Mouse (Mus musculus): ENCODE results near the gene Arnt2. TPM values are rescaled to one million over a fixed set of nuclear protein-coding genes. Genes with fewer than 3 reads are reported as not detected.

Arnt2 gene
- total and polyA plus RNA-seq, 3 experiments: 0.03 to 0.27 (median 0.17) TPM

- H3K9me3 ChIP-seq (replicated peaks; ENCODE audit: low read length): no peaks in the 10 kb centered on the region
- dilution Hi-C loops (cut with MboI; ENCODE audit: extremely low pct_ligation_motif_present, extremely low pct_unique_long_range_greater_than_20kb, low sequenced_read_pairs): no loop called here
- no peak overlapping the region for H3K4me3 ChIP-seq (replicated peaks in 1 of 3; ENCODE audit: low read depth in 2 of 3, low read length in 2 of 3, poor library complexity in 1 of 3)
- H3K36me3 ChIP-seq (replicated peaks in 1 of 2; ENCODE audit: control insufficient read depth in 1 of 2, insufficient read depth in 1 of 2, low read length in 1 of 2): no peaks in the 10 kb centered on the region
- no peak for TF ChIP-seq ZC3H11A (IDR thresholded peaks at IDR 0.05; ENCODE audit: low read depth, low read length)
- TF ChIP-seq CHD1 (IDR thresholded peaks at IDR 0.05; ENCODE audit: low read depth, low read length): no peak
- TF ChIP-seq RAD21 (IDR thresholded peaks at IDR 0.05; ENCODE audit: low read depth, low read length): no peak
- no peak for TF ChIP-seq KAT2A (IDR thresholded peaks at IDR 0.05; ENCODE audit: insufficient replicate concordance, low read length)
- no peak for TF ChIP-seq HCFC1 (IDR thresholded peaks at IDR 0.05; ENCODE audit: low read depth, low read length)
- no peak for TF ChIP-seq MAX (IDR thresholded peaks at IDR 0.05; ENCODE audit: low read length)
- TF ChIP-seq ELF1 (IDR thresholded peaks at IDR 0.05; ENCODE audit: low read depth, low read length): no peak
- no peak for TF ChIP-seq GABPA (IDR thresholded peaks at IDR 0.05; ENCODE audit: insufficient replicate concordance, low read depth, low read length)
- no peak for TF ChIP-seq EP300 (IDR thresholded peaks at IDR 0.05; ENCODE audit: low read length)
- TF ChIP-seq MEF2A (IDR thresholded peaks at IDR 0.05; ENCODE audit: borderline replicate concordance, low read depth, low read length): no peak
- no peak for TF ChIP-seq RCOR1 (conservative IDR thresholded peaks at IDR 0.05; ENCODE audit: low read depth, low read length)
- TF ChIP-seq ETS1 (conservative IDR thresholded peaks at IDR 0.05; ENCODE audit: low read depth, low read length): no peak
- no peak for TF ChIP-seq NRF1 (IDR thresholded peaks at IDR 0.05; ENCODE audit: low read depth, low read length)
- no peak overlapping the region for H3K27ac ChIP-seq (ENCODE audit: insufficient read depth, low read depth)
- H3K9ac ChIP-seq (ENCODE audit: insufficient read depth, low read depth): no peak overlapping the region
- DNase-seq (ENCODE audit: extremely low read depth): no peak
- H3K4me2 ChIP-seq (ENCODE audit: insufficient read depth, low read depth, poor library complexity, severe bottlenecking): no peak overlapping the region
- peaks cover 30 to 37% of the 10 kb centered on the region in 2 experiments for H3K4me1 ChIP-seq (ENCODE audit: control insufficient read depth in 1 of 2, insufficient read depth in 2 of 2)
- no peaks in the 10 kb centered on the region for H3K27me3 ChIP-seq (replicated peaks)
- H3K79me2 ChIP-seq (replicated peaks; ENCODE audit: control insufficient read depth, extremely low read depth, insufficient read depth, poor library complexity, severe bottlenecking): no peaks in the 10 kb centered on the region
- in situ Hi-C loops (cut with MboI; ENCODE audit: low pct_ligation_motif_present, low pct_unique_long_range_greater_than_20kb, low sequenced_read_pairs): no loop called here
Measured at GRCm38 (mm10) chr7:84249381-84249780, 160.6 kb downstream of the Arnt2 start.

DNA sequence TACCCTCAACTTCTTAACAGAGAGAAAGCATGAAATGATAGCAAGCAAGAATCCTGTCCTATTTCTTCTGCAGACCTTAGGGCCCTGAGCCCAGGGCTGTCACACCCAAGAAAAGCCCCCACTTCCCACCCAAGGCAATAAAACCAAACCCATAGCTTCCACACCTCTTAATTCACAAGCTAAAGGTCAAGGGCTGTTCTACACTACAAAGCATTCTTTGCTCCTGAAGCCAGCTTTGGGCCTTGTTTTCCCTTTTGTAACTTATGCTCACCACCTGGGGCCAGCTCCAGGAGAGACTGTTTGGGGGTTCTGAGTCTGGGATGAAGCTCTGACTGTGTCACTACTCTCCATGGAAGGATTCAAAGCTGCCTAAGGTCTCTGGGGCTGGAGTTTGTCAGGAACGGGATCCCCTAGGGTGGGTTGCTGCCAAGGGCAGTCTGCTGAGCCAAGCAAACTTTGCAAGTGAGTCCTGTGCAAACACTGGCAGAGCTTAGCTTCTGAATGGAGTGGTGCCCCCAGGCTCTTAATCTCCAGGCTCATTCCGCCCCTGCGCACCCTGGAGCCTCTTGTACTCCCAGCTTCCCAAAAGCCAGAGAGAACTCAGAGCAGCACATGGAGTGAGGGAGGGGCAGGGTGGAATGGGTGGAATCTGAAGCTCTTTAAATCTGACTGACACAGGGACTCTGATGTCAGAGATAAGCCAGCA is 161.9 kb downstream of the Arnt2 start:
- Histone ChIP-seq H3K4me3 (replicated peaks in 1 of 3; ENCODE audit: low read depth in 2 of 3, low read length in 2 of 3, poor library complexity in 1 of 3) (no peak overlapping the region), H3K9me3 (replicated peaks; ENCODE audit: low read length) (no peaks in the 10 kb centered on the region), H3K4me1 (ENCODE audit: control insufficient read depth in 1 of 2, insufficient read depth in 2 of 2) (peaks cover 22 to 24% of the 10 kb centered on the region in 2 experiments), H3K27ac (ENCODE audit: insufficient read depth, low read depth) (no peak overlapping the region), H3K79me2 (replicated peaks; ENCODE audit: control insufficient read depth, extremely low read depth, insufficient read depth, poor library complexity, severe bottlenecking) (no peaks in the 10 kb centered on the region), H3K9ac (ENCODE audit: insufficient read depth, low read depth) (no peak overlapping the region), H3K36me3 (replicated peaks in 1 of 2; ENCODE audit: control insufficient read depth in 1 of 2, insufficient read depth in 1 of 2, low read length in 1 of 2) (no peaks in the 10 kb centered on the region), H3K4me2 (ENCODE audit: insufficient read depth, low read depth, poor library complexity, severe bottlenecking) (no peak overlapping the region), H3K27me3 (replicated peaks) (no peaks in the 10 kb centered on the region)
- in situ Hi-C loops (cut with MboI; ENCODE audit: low pct_ligation_motif_present, low pct_unique_long_range_greater_than_20kb, low sequenced_read_pairs) (no loop called here), dilution Hi-C loops (cut with MboI; ENCODE audit: extremely low pct_ligation_motif_present, extremely low pct_unique_long_range_greater_than_20kb, low sequenced_read_pairs) (no loop called here)
- TF ChIP-seq POLR2AphosphoS2 (IDR thresholded peaks at IDR 0.05; ENCODE audit: low read depth, low read length) (no peak), CHD1 (IDR thresholded peaks at IDR 0.05; ENCODE audit: low read depth, low read length) (no peak), RCOR1 (conservative IDR thresholded peaks at IDR 0.05; ENCODE audit: low read depth, low read length) (no peak), ZMIZ1 (IDR thresholded peaks at IDR 0.05; ENCODE audit: low read depth, low read length) (no peak), ZC3H11A (IDR thresholded peaks at IDR 0.05; ENCODE audit: low read depth, low read length) (no peak), MAZ (IDR thresholded peaks at IDR 0.05; ENCODE audit: low read depth, low read length) (no peak), CTCF (conservative IDR thresholded peaks at IDR 0.05 in 1 of 2, IDR thresholded peaks at IDR 0.05 in 1 of 2; ENCODE audit: low read depth in 2 of 2, low read length in 2 of 2) (no peak), SMC3 (IDR thresholded peaks at IDR 0.05; ENCODE audit: low read depth, low read length) (no peak), NRF1 (IDR thresholded peaks at IDR 0.05; ENCODE audit: low read depth, low read length) (no peak), RAD21 (IDR thresholded peaks at IDR 0.05; ENCODE audit: low read depth, low read length) (no peak), JUND (conservative IDR thresholded peaks at IDR 0.05; ENCODE audit: low read depth, low read length) (no peak), GABPA (IDR thresholded peaks at IDR 0.05; ENCODE audit: insufficient replicate concordance, low read depth, low read length) (no peak), ZNF384 (IDR thresholded peaks at IDR 0.05; ENCODE audit: low read depth, low read length) (no peak), CHD2 (IDR thresholded peaks at IDR 0.05; ENCODE audit: low read length) (no peak), MXI1 (IDR thresholded peaks at IDR 0.05; ENCODE audit: low read depth, low read length) (no peak), ELF1 (IDR thresholded peaks at IDR 0.05; ENCODE audit: low read depth, low read length) (no peak), MYC (IDR thresholded peaks at IDR 0.05; ENCODE audit: low read depth, low read length) (no peak)
- DNase-seq (ENCODE audit: extremely low read depth): no peak
